8 mouse cellular contexts compared by ENCODE assay signal in genomic region chr5:34326875-34327576, GRCm38 (mm10). TPM values are rescaled to one million over a fixed set of nuclear protein-coding genes. Genes with fewer than 3 reads are reported as not detected.
DNase-seq lines count a peak whose midpoint lies in the region; ATAC-seq lines count a peak whose summit lies in the region.

No protein-coding gene starts in this region.

- no peaks in the 10 kb centered on the region for H3K27me3 ChIP-seq in heart, embryonic 12.5 days (replicated peaks)

- H3K27ac ChIP-seq in heart, embryonic 12.5 days (ENCODE audit: poor library complexity, severe bottlenecking): no peak overlapping the region

- ATAC-seq in heart, embryonic 12.5 days (ENCODE audit: insufficient number of reproducible peaks, low FRiP score): peak; percentile 53; the same call in 1 of the 2 replicates

- peak overlapping the region; percentile 31 for H3K4me3 ChIP-seq in heart, embryonic 12.5 days

- no peaks in the 10 kb centered on the region for H3K9me3 ChIP-seq in heart, embryonic 12.5 days (replicated peaks)

- H3K36me3 ChIP-seq in heart, embryonic 12.5 days: no peaks in the 10 kb centered on the region

- WGBS in heart, embryonic 12.5 days: 11% methylated on average over 31 of the region's 31 CpGs

- H3K9ac ChIP-seq in heart, embryonic 12.5 days: peak overlapping the region; percentile 59

- H3K4me1 ChIP-seq in heart, embryonic 12.5 days (replicated peaks): peaks cover 12% of the 10 kb centered on the region

- DNase-seq in left cerebral cortex, adult 18-20 months (ENCODE audit: low spot score in 2 of 2): peak; percentile 24 to 45
- no peak for DNase-seq in left cerebral cortex, adult 11 months (ENCODE audit: low spot score)
- peak; percentile 37 to 41 for DNase-seq in cerebellum, postnatal 36 days
- DNase-seq in layer of hippocampus, postnatal 10 days (ENCODE audit: low spot score in 2 of 2): peak; percentile 29 to 48
- DNase-seq in lung, postnatal 25 days (ENCODE audit: low spot score): peak; percentile 7
- DNase-seq in right cerebral cortex, adult 18-20 months: peak; percentile 26
- no peak for DNase-seq in gastrocnemius, adult 8-10 months (ENCODE audit: low spot score in 2 of 2)

- peak overlapping the region; percentile 67 for H3K4me2 ChIP-seq in heart, embryonic 12.5 days

RNA-seq across cellular contexts. Expression of gene Rnf4, which starts 9.1 kb away (rescaled TPM):
- 10 to 100 TPM; 88.0 to 89.5 TPM for total RNA-seq in left cerebral cortex, adult 18-20 months (2021)
- 125 and 130 TPM in 2 replicates for polyA plus RNA-seq in heart, embryonic 12.5 days (2016; fragmentation: Nextera tagmentation; extraction: Ambion mirVana)
- 10 to 100 TPM; 85.3 to 98.4 TPM for total RNA-seq in layer of hippocampus, postnatal 10 days (2021)
- 10 to 100 TPM; 14.0 to 17.5 (median 15.9) TPM for total RNA-seq in gastrocnemius, adult 8-10 months (2022)

RNA-seq across cellular contexts. Expression of gene Cfap99, which starts 38.6 kb away (rescaled TPM):
- total RNA-seq in left cerebral cortex, adult 18-20 months (2021): 1 to 10 TPM; 1.1 to 1.2 TPM
- 0.08 TPM in 1 of 2 replicates, not detected in the other for polyA plus RNA-seq in heart, embryonic 12.5 days (2016; fragmentation: Nextera tagmentation; extraction: Ambion mirVana)
- under 1 TPM; 0.23 to 0.40 TPM for total RNA-seq in layer of hippocampus, postnatal 10 days (2021)
- total RNA-seq in gastrocnemius, adult 8-10 months (2022): not detected

RNA-seq across cellular contexts. Expression of gene Zfyve28, which starts 38.8 kb away (rescaled TPM):
- total RNA-seq in left cerebral cortex, adult 18-20 months (2021): 10 to 100 TPM; 48.2 to 55.0 TPM
- polyA plus RNA-seq in heart, embryonic 12.5 days (2016; fragmentation: Nextera tagmentation; extraction: Ambion mirVana): 0.28 and 0.37 TPM in 2 replicates
- total RNA-seq in layer of hippocampus, postnatal 10 days (2021): 10 to 100 TPM; 23.2 to 24.5 TPM
- total RNA-seq in gastrocnemius, adult 8-10 months (2022): 1 to 10 TPM in 1 of 4 experiments, under 1 TPM in 3; 0.35 to 1.3 (median 0.68) TPM

RNA-seq across cellular contexts. Expression of gene Fam193a, which starts 42.7 kb away (rescaled TPM):
- 10 to 100 TPM; 41.1 to 42.3 TPM for total RNA-seq in left cerebral cortex, adult 18-20 months (2021)
- polyA plus RNA-seq in heart, embryonic 12.5 days (2016; fragmentation: Nextera tagmentation; extraction: Ambion mirVana): 7.8 and 8.5 TPM in 2 replicates
- 10 to 100 TPM; 43.4 to 44.8 TPM for total RNA-seq in layer of hippocampus, postnatal 10 days (2021)
- total RNA-seq in gastrocnemius, adult 8-10 months (2022): 10 to 100 TPM; 11.0 to 14.2 (median 11.5) TPM

Comparison
In these comparisons a context has a peak if more than half of its experiments do, and no peak if none do; other contexts are left out.
1. DNase-seq: peak in left cerebral cortex, adult 18-20 months (2 of 2), cerebellum, postnatal 36 days (2 of 2), layer of hippocampus, postnatal 10 days (2 of 2), lung, postnatal 25 days (single experiment) and right cerebral cortex, adult 18-20 months (single experiment); none in left cerebral cortex, adult 11 months (single experiment) and gastrocnemius, adult 8-10 months (0 of 2).
2. RNA of gene Rnf4, which starts 9.1 kb away (total RNA-seq): 85.3 to 98.4 TPM in layer of hippocampus, postnatal 10 days and 88.0 to 89.5 TPM in left cerebral cortex, adult 18-20 months; 14.0 to 17.5 TPM in gastrocnemius, adult 8-10 months; every median in the first group is over 4 times any median in the second.
3. RNA of gene Zfyve28, which starts 38.8 kb away (total RNA-seq): 48.2 to 55.0 TPM in left cerebral cortex, adult 18-20 months and 23.2 to 24.5 TPM in layer of hippocampus, postnatal 10 days; 0.35 to 1.3 TPM in gastrocnemius, adult 8-10 months; every median in the first group is over 10 times any median in the second.